Mouse (Mus musculus) midbrain, embryonic 13.5 days (tissue): ENCODE measurements around the gene Gcn1l1. TPM values are rescaled to one million over a fixed set of nuclear protein-coding genes. Genes with fewer than 3 reads are reported as not detected.
"Not testable (repeated sequence)": the region's sequence is repeated elsewhere in the genome, so short reads cannot be mapped to it uniquely, and the experiment has no call there.

Experiments
- ATAC-seq: fragments of 200-750 bp; cut with Nextera tagmentation; 2 replicates; pipeline ENCODE4 v1.8.0; 2017; ENCODE audit warnings: mild to moderate bottlenecking, moderate TSS enrichment, moderate library complexity
- H3K27ac ChIP-seq: fragments of 300-500 bp; sonication (generic); 2 replicates; pipeline ENCODE4 v1.5.1; 2015; ENCODE audit warnings: inconsistent platforms, mild to moderate bottlenecking, moderate library complexity
- H3K27me3 ChIP-seq: fragments of 300-500 bp; sonication (generic); 2 replicates; pipeline ENCODE4 v1.6.1; 2015; ENCODE audit warnings: mild to moderate bottlenecking, inconsistent platforms
- H3K36me3 ChIP-seq: fragments of 300-500 bp; sonication (generic); 2 replicates; pipeline ENCODE4 v1.6.1; 2015; ENCODE audit warnings: mild to moderate bottlenecking, inconsistent platforms
- H3K4me1 ChIP-seq: fragments of 300-500 bp; sonication (generic); replicated peaks from 2 replicates; pipeline ENCODE4 v1.6.1; 2015; ENCODE audit warnings: inconsistent platforms
- H3K4me2 ChIP-seq: fragments of 300-500 bp; sonication (generic); replicated peaks from 2 replicates; pipeline ENCODE4 v1.6.1; 2015; ENCODE audit warnings: moderate library complexity, mild to moderate bottlenecking, inconsistent platforms
- H3K4me3 ChIP-seq: fragments of 300-500 bp; sonication (generic); replicated peaks from 2 replicates; pipeline ENCODE4 v1.5.1; 2015; ENCODE audit warnings: mild to moderate bottlenecking, inconsistent platforms
- H3K9ac ChIP-seq: fragments of 300-500 bp; sonication (generic); replicated peaks from 2 replicates; pipeline ENCODE4 v1.6.1; 2015; ENCODE audit warnings: mild to moderate bottlenecking, inconsistent platforms
- H3K9me3 ChIP-seq: fragments of 300-500 bp; sonication (generic); 2 replicates; pipeline ENCODE4 v1.6.1; 2016; ENCODE audit warnings: mild to moderate bottlenecking, inconsistent platforms
- WGBS: fragments of 180-500 bp; shearing (Covaris S2); methylation state at CpG from one replicate; pipeline ENCODE4 v1.1.7; 2015; 5-methylcytosine and 5-hydroxymethylcytosine counted together
- polyA plus RNA-seq: library from polyadenylated mRNA; unstranded; fragments of >200 nt; fragmentation: Nextera tagmentation; extraction: Ambion mirVana; gene quantifications from 2 replicates; pipeline ENCODE4 v1.2.1, GENCODE M21; 2015

Gene Gcn1l1
- 48.6 and 49.1 TPM in 2 replicates for polyA plus RNA-seq

GRCm38 (mm10) chr5:115564737-115565393, at the start of gene Gcn1l1:
TSS of gene Gcn1l1 (plus strand) at chr5:115565254.
- Histone ChIP-seq H3K27me3 (no peaks in the 10 kb centered on the region), H3K27ac (peak within 1 kb of the TSS; percentile 68), H3K9ac (peak within 1 kb of the TSS; percentile 96), H3K36me3 (peaks cover 43% of the 10 kb centered on the region), H3K4me3 (peak within 1 kb of the TSS; percentile 93), H3K9me3 (no peaks in the 10 kb centered on the region), H3K4me1 (peaks cover 52% of the 10 kb centered on the region), H3K4me2 (peak within 1 kb of the TSS; percentile 86)
- ATAC-seq, result peak; percentile 94
- 1% methylated on average over 52 of the region's 55 CpGs for WGBS

DNA sequence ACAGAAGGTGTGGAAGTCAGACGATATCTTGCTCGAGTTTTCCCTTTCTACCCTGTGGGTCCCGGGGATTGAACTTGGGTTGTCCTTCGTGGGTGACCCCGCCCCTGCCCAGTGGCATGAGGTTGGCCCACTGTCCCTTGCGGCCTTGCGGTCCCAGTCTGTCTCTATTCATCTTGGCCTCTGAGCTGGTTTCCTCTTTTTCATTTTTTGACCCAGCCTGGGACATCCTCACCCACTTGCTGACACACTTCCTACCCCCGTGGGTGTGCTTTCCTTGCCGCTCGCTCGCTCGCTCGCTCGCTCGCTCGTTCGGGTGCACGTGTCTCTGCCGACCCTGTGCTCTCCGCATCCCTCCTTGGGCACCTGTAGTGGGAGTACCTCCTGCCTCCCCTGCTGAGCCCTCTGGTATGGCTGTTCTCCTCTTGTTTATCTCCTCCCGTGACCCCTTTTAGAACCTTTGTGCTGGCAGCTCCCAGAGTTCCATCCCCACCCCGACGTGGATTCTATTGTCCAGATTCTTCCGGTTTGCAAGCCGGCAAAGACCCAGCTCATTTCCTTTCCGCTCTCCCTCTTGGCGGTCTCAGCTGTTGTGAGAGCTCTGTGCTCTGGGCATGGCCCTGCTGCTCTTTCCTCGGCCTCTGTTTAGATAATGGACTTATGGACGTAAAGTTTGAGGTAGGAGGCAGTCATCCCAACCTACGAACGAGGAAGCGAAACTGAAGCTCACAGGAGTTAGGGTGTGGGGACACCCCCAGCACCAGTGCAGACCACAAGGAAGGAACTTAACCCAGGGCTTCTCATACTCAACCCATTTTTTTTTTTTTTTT, 48.8 kb upstream of the Gcn1l1 start:
- Histone ChIP-seq H3K9ac (no peak overlapping the region), H3K36me3 (0 out of 2 replicates have a peak, but pooled peaks cover 2% of the 10 kb centered on the region), H3K4me2 (no peak overlapping the region), H3K27ac (peak overlapping the region; percentile 30; the same call in 1 of the 2 replicates), H3K4me1 (0 out of 2 replicates have a peak, but pooled peaks cover 5% of the 10 kb centered on the region), H3K27me3 (no peaks in the 10 kb centered on the region), H3K4me3 (no peak overlapping the region), H3K9me3 (no peaks in the 10 kb centered on the region)
- WGBS, result 82% methylated on average over 32 of the region's 32 CpGs
- ATAC-seq, result no peak

DNA sequence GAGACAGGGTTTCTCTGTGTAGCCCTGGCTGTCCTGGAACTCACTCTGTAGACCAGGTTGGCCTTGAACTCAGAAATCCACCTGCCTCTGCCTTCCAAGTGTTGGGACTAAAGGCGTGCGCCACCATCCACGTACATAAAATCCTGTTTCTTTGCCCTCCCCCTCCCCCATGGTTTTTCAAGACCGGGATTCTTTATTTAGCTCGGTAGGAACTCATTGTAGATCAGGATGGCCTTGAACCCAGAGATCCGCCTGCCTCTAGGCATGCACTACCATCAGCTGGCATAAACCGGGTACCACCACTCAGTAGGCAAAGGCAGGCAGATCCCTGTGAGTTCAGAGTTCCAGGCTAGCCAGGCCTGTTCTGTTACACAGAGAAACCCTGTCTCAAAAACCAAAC, 48.1 kb upstream of the Gcn1l1 start:
- Histone ChIP-seq H3K4me3 (no peak overlapping the region), H3K36me3 (0 out of 2 replicates have a peak, but pooled peaks cover 2% of the 10 kb centered on the region), H3K27ac (no peak overlapping the region), H3K4me2 (no peak overlapping the region), H3K27me3 (no peaks in the 10 kb centered on the region), H3K9ac (no peak overlapping the region), H3K9me3 (no peaks in the 10 kb centered on the region), H3K4me1 (0 out of 2 replicates have a peak, but pooled peaks cover 5% of the 10 kb centered on the region)
- ATAC-seq, result no peak
- WGBS, result 94% methylated on average over 7 of the region's 7 CpGs

- Histone ChIP-seq H3K4me2 (no peak overlapping the region), H3K4me3 (no peak overlapping the region), H3K4me1 (0 out of 2 replicates have a peak, but pooled peaks cover 5% of the 10 kb centered on the region), H3K9ac (no peak overlapping the region), H3K9me3 (no peaks in the 10 kb centered on the region), H3K27me3 (no peaks in the 10 kb centered on the region), H3K27ac (no peak overlapping the region), H3K36me3 (0 out of 2 replicates have a peak, but pooled peaks cover 2% of the 10 kb centered on the region)
- WGBS, result 92% methylated on average over 9 of the region's 9 CpGs
- ATAC-seq, result no peak
Observed at GRCm38 (mm10) chr5:115517501-115517900, 47.6 kb upstream of the Gcn1l1 start.

DNA sequence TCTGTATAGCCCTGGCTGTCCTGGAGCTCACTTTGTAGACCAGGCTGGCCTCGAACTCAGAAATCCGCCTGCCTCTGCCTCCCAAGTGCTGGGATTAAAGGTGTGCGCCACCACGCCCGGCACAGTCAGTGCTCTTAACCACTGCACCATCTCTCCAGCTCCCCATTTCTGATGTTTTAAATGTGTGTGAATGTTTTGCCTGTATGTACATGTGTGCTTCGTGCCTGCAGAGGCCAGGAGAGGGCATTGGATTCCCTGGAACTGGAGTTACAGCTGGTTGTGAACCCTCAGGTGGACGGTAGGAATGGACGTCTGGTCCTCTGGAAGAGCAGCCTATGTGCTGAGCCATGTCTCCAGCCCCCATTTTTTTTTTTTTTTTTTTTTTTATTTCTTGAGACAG, 46.8 kb upstream of the Gcn1l1 start:
- H3K9me3 ChIP-seq, H3K9ac ChIP-seq: not testable (repeated sequence)
- WGBS, result 97% methylated on average over 8 of the region's 8 CpGs

GRCm38 (mm10) chr5:115520325-115520869, 44.7 kb upstream of the Gcn1l1 start:
- H3K4me1 ChIP-seq, result peaks cover 12% of the 10 kb centered on the region
- 85% methylated on average over 21 of the region's 21 CpGs for WGBS
- 0 out of 2 replicates have a peak, but pooled peaks cover 2% of the 10 kb centered on the region for H3K36me3 ChIP-seq
- H3K9me3 ChIP-seq, result no peaks in the 10 kb centered on the region
- no peak overlapping the region for H3K9ac ChIP-seq
- no peaks in the 10 kb centered on the region for H3K27me3 ChIP-seq
- ATAC-seq, result no peak
- no peak overlapping the region for H3K4me2 ChIP-seq
- H3K27ac ChIP-seq, result no peak overlapping the region
- no peak overlapping the region for H3K4me3 ChIP-seq

More for the DNA sequence above, 46.8 kb upstream of the Gcn1l1 start:
- not testable (repeated sequence) for H3K4me3 ChIP-seq, ATAC-seq, H3K27me3 ChIP-seq, H3K36me3 ChIP-seq, H3K27ac ChIP-seq, H3K4me1 ChIP-seq, H3K4me2 ChIP-seq

GRCm38 (mm10) chr5:115521553-115522461, 43.2 kb upstream of the Gcn1l1 start:
- H3K27me3 ChIP-seq, result no peaks in the 10 kb centered on the region
- no peak overlapping the region for H3K4me3 ChIP-seq
- no peak overlapping the region for H3K9ac ChIP-seq
- H3K4me1 ChIP-seq, result peaks cover 12% of the 10 kb centered on the region
- WGBS, result 81% methylated on average over 20 of the region's 21 CpGs
- no peak for ATAC-seq
- H3K9me3 ChIP-seq, result no peaks in the 10 kb centered on the region
- no peak overlapping the region; the same call in 1 of the 2 replicates for H3K27ac ChIP-seq
- no peak overlapping the region for H3K4me2 ChIP-seq
- 0 out of 2 replicates have a peak, but pooled peaks cover 2% of the 10 kb centered on the region for H3K36me3 ChIP-seq

GRCm38 (mm10) chr5:115522531-115522930, 42.5 kb upstream of the Gcn1l1 start:
- Histone ChIP-seq H3K4me2 (no peak overlapping the region), H3K4me3 (no peak overlapping the region), H3K27me3 (no peaks in the 10 kb centered on the region), H3K36me3 (0 out of 2 replicates have a peak, but pooled peaks cover under 1% of the 10 kb centered on the region), H3K9me3 (no peaks in the 10 kb centered on the region), H3K27ac (no peak overlapping the region), H3K4me1 (peaks cover 12% of the 10 kb centered on the region), H3K9ac (no peak overlapping the region)
- no peak for ATAC-seq
- 91% methylated on average over 4 of the region's 4 CpGs for WGBS

- H3K9me3 ChIP-seq, result no peaks in the 10 kb centered on the region
- H3K9ac ChIP-seq, result no peak overlapping the region
- ATAC-seq, result no peak
- WGBS, result 78% methylated on average over 15 of the region's 15 CpGs
- H3K4me3 ChIP-seq, result no peak overlapping the region
- no peaks in the 10 kb centered on the region for H3K36me3 ChIP-seq
- peaks cover 12% of the 10 kb centered on the region for H3K4me1 ChIP-seq
- H3K27me3 ChIP-seq, result no peaks in the 10 kb centered on the region
- H3K27ac ChIP-seq, result no peak overlapping the region
- no peak overlapping the region for H3K4me2 ChIP-seq
Observed at GRCm38 (mm10) chr5:115522981-115523499, 42.0 kb upstream of the Gcn1l1 start.

GRCm38 (mm10) chr5:115523971-115524370, 41.1 kb upstream of the Gcn1l1 start:
- H3K36me3 ChIP-seq, result no peaks in the 10 kb centered on the region
- H3K27ac ChIP-seq, result no peak overlapping the region
- no peak overlapping the region for H3K4me2 ChIP-seq
- H3K4me1 ChIP-seq, result peaks cover 12% of the 10 kb centered on the region
- no peak overlapping the region for H3K4me3 ChIP-seq
- no peak for ATAC-seq
- H3K9ac ChIP-seq, result peak overlapping the region; percentile 51; the same call in 1 of the 2 replicates
- no peaks in the 10 kb centered on the region for H3K9me3 ChIP-seq
- no peaks in the 10 kb centered on the region for H3K27me3 ChIP-seq
- WGBS, result 6% methylated on average over 15 of the region's 15 CpGs

- Histone ChIP-seq H3K4me1 (peaks cover 12% of the 10 kb centered on the region), H3K9me3 (no peaks in the 10 kb centered on the region), H3K36me3 (no peaks in the 10 kb centered on the region), H3K4me2 (no peak overlapping the region), H3K27me3 (no peaks in the 10 kb centered on the region), H3K9ac (peak overlapping the region; percentile 51; the same call in 1 of the 2 replicates), H3K4me3 (no peak overlapping the region), H3K27ac (no peak overlapping the region)
- WGBS, result 54% methylated on average over 12 of the region's 12 CpGs
- no peak for ATAC-seq
Observed at GRCm38 (mm10) chr5:115524471-115524870, 40.6 kb upstream of the Gcn1l1 start.
